Mouse (Mus musculus): ENCODE results near the gene Ptprs. TPM values are rescaled to one million over a fixed set of nuclear protein-coding genes. Genes with fewer than 3 reads are reported as not detected.
A peak's percentile ranks its signal among the peaks of the same experiment; 100 is the strongest.

The Ptprs gene
- polyA plus RNA-seq, 1 experiment from 2014 or later: 115 TPM

DNA sequence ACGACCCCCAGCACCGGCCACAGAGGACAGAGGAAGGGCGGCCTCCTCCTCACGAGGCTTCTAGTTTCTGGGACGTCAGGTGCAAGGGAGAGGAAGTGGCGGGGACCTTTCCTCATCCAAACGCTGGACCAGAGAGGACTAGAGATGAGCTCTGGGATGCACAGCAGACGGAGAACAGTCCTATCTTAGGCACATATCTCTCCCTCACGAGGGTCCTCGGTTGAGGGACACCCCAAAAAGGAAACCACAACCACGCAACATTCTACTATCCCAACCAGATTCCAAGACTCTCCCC lies 2.7 kb downstream of the Ptprs start:
- Histone ChIP-seq H3K27ac (ENCODE audit: low read depth, low read length) (no peak overlapping the region), H3K4me1 (ENCODE audit: control insufficient read depth, insufficient read depth, low read length) (peaks cover 61% of the 10 kb centered on the region), H3K9me3 (ENCODE audit: control insufficient read depth, low read length) (peaks cover 3% of the 10 kb centered on the region; the same call in 1 of the 2 replicates), H3K27me3 (ENCODE audit: control insufficient read depth, insufficient read depth, low read length) (peaks cover 10% of the 10 kb centered on the region), H3K4me2 (replicated peaks; ENCODE audit: low read depth, low read length) (peak overlapping the region; percentile 100), H3K36me3 (ENCODE audit: control insufficient read depth, insufficient read depth, low read length) (no peaks in the 10 kb centered on the region), H3K4me3 (ENCODE audit: low read length) (peak overlapping the region; percentile 80), H3K9ac (ENCODE audit: low read depth, low read length) (peak overlapping the region; percentile 87)
- no peak for ATAC-seq (ENCODE audit: low FRiP score, low TSS enrichment)
- WGBS: 4% methylated on average over 11 of the region's 11 CpGs

DNA sequence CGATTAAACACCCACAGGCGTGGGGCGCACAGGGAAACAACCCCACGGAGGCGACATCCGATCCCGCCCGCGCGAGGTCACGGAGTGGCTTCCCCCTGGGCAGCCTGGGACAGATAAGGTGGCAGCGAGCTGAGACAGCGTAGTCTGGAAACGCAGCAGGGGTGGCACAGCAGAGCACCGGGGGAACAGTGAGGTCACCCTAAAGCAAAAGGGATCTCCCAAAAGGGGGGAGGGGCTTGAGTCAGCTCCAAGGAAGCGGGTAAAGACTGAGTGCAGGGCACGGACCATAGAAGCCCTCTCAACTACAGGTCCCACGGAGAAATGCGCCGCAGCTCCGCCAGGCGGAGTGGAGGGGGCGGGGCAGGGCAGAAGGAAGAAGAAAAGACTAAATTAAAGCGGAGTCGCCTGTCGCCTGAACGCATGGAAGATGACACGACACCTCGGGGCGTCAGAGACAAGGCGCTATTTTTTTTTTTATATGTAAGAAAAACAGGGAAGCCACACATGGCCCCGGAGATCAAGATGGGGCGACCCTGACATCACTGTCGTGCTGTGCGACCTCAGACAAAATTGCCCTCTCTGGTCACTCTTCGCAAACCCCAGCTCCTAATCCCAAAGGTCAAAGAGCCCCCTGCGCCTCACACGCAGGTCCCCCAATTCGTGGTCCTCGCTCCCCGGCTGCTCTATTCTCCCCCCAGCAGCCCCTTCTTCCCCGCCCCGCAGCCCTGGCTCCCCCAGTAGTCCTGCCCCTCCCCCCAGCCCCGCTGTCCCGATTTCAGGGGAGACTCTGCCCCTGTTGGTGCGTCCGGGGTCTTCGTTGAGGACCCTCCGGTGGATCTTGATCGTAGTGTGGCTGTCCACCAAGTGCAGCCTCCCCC lies 3.3 kb downstream of the Ptprs start:
- Histone ChIP-seq H3K27ac (ENCODE audit: low read depth, low read length) (no peak overlapping the region), H3K4me3 (ENCODE audit: low read length) (peak overlapping the region; percentile 80), H3K36me3 (ENCODE audit: control insufficient read depth, insufficient read depth, low read length) (no peaks in the 10 kb centered on the region), H3K4me2 (replicated peaks; ENCODE audit: low read depth, low read length) (peak overlapping the region; percentile 100), H3K4me1 (ENCODE audit: control insufficient read depth, insufficient read depth, low read length) (peaks cover 67% of the 10 kb centered on the region), H3K9me3 (ENCODE audit: control insufficient read depth, low read length) (peaks cover 3% of the 10 kb centered on the region; the same call in 1 of the 2 replicates), H3K9ac (ENCODE audit: low read depth, low read length) (peak overlapping the region; percentile 87), H3K27me3 (ENCODE audit: control insufficient read depth, insufficient read depth, low read length) (peaks cover 10% of the 10 kb centered on the region)
- ATAC-seq (ENCODE audit: low FRiP score, low TSS enrichment): 0 out of 2 replicates have a peak, but pooled peaks have one; percentile 2
- 2% methylated on average over 50 of the region's 50 CpGs for WGBS

DNA sequence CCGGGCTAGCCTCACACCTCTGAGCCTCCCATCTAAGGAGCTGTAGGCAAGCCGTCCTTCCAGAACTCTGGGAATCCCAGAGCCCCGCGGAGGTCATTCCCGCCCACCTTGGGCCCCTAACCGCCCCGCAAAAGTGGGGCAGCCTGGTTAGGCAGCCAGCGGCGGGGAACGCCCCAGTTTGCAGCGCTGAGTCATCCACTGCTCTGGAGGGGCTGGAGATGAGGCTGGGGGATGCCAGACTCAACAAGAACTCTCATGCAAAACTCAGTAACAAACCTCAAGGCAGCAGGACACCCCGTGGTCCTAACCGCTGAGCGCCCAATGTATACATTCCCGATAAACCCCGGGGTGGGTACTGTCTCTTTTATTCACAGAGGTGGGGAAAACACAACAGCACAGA lies 4.2 kb downstream of the Ptprs start:
- Histone ChIP-seq H3K4me3 (ENCODE audit: low read length) (peak overlapping the region; percentile 80; the same call in 1 of the 2 replicates), H3K36me3 (ENCODE audit: control insufficient read depth, insufficient read depth, low read length) (no peaks in the 10 kb centered on the region), H3K27ac (ENCODE audit: low read depth, low read length) (0 out of 2 replicates have a peak overlapping the region, but pooled peaks have one; percentile 37), H3K9ac (ENCODE audit: low read depth, low read length) (no peak overlapping the region), H3K27me3 (ENCODE audit: control insufficient read depth, insufficient read depth, low read length) (peaks cover 10% of the 10 kb centered on the region), H3K4me2 (replicated peaks; ENCODE audit: low read depth, low read length) (peak overlapping the region; percentile 100), H3K9me3 (ENCODE audit: control insufficient read depth, low read length) (no peaks in the 10 kb centered on the region; the same call in 1 of the 2 replicates), H3K4me1 (ENCODE audit: control insufficient read depth, insufficient read depth, low read length) (peaks cover 75% of the 10 kb centered on the region)
- 12% methylated on average over 16 of the region's 16 CpGs for WGBS
- ATAC-seq (ENCODE audit: low FRiP score, low TSS enrichment): no peak

DNA sequence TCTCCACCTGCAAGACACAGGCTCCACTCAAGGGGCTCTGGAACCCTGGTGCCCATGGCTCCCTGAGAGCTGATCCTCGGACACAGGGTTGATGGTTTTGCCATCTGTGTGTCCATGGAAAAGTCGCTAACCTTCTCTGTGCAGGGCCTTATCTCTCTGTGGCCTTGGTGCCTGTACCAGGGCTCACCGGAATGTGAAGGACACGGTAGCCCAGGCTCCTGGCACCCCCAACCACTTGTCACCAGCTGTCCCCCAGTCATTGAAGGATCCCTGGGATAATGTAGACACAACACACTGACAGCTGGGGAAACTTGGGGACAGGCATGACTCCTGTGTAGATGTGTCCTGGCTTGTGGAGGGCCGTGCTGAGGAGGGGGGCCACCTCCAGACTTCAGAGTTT lies 5.1 kb downstream of the Ptprs start:
- no peaks in the 10 kb centered on the region for H3K9me3 ChIP-seq (ENCODE audit: control insufficient read depth, low read length)
- peaks cover 77% of the 10 kb centered on the region for H3K4me1 ChIP-seq (ENCODE audit: control insufficient read depth, insufficient read depth, low read length)
- H3K27ac ChIP-seq (ENCODE audit: low read depth, low read length): no peak overlapping the region
- no peak overlapping the region for H3K4me3 ChIP-seq (ENCODE audit: low read length)
- peaks cover 10% of the 10 kb centered on the region for H3K27me3 ChIP-seq (ENCODE audit: control insufficient read depth, insufficient read depth, low read length)
- no peaks in the 10 kb centered on the region for H3K36me3 ChIP-seq (ENCODE audit: control insufficient read depth, insufficient read depth, low read length)
- no peak for ATAC-seq (ENCODE audit: low FRiP score, low TSS enrichment)
- no peak overlapping the region for H3K4me2 ChIP-seq (replicated peaks; ENCODE audit: low read depth, low read length)
- no peak overlapping the region for H3K9ac ChIP-seq (ENCODE audit: low read depth, low read length)
- WGBS: 82% methylated on average over 5 of the region's 5 CpGs

DNA sequence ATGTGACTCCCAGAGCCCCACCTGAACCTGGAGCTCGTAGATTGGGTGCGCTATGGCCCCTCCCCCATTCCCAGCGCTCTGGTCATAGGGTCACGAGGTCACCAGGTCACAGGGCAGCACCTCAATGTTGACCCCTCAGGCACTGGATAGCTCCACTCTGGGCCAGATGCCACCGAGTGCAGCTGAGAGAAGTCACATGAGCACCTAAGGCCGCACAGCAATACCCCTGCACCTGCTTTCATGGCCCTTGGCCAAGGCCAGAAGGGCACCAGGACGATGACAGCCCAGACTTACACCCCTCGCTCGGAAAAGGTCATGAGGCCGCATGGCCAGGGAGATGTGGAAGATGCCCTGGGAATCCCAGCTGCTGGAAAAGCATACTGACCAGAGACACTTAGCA lies 5.7 kb downstream of the Ptprs start:
- H3K4me1 ChIP-seq (ENCODE audit: control insufficient read depth, insufficient read depth, low read length): peaks cover 77% of the 10 kb centered on the region
- 11% methylated on average over 10 of the region's 10 CpGs for WGBS
- H3K4me2 ChIP-seq (replicated peaks; ENCODE audit: low read depth, low read length): peak overlapping the region; percentile 59
- no peaks in the 10 kb centered on the region for H3K36me3 ChIP-seq (ENCODE audit: control insufficient read depth, insufficient read depth, low read length)
- ATAC-seq (ENCODE audit: low FRiP score, low TSS enrichment): no peak; the same call in 1 of the 2 replicates
- peaks cover 10% of the 10 kb centered on the region for H3K27me3 ChIP-seq (ENCODE audit: control insufficient read depth, insufficient read depth, low read length)
- H3K4me3 ChIP-seq (ENCODE audit: low read length): peak overlapping the region; percentile 32
- no peaks in the 10 kb centered on the region for H3K9me3 ChIP-seq (ENCODE audit: control insufficient read depth, low read length)
- H3K9ac ChIP-seq (ENCODE audit: low read depth, low read length): peak overlapping the region; percentile 45; the same call in 1 of the 2 replicates
- H3K27ac ChIP-seq (ENCODE audit: low read depth, low read length): peak overlapping the region; percentile 65; the same call in 1 of the 2 replicates

DNA sequence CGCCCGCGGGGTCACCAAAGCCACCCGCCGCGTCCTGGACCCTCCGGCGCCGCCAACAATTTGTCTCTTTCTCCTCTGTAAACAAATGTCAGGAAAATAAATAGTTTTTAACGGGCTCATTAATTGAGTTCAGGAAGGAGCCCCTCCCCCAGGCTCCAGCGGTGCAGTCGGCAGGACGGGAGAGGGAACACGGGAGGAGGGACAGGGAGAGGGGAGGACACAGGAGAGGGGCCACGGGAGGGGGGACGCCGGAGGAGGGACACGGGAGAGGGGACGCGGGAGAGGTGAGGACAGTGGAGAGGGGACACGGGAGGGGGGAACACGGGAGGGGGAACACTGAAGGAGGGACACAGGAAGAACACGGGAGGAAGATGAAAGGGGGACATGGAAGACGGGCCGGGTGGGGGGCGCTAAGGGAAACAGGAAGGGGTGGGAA lies 6.3 kb downstream of the Ptprs start:
- 1% methylated on average over 26 of the region's 26 CpGs for WGBS
- peak overlapping the region; percentile 65 for H3K27ac ChIP-seq (ENCODE audit: low read depth, low read length)
- H3K9me3 ChIP-seq (ENCODE audit: control insufficient read depth, low read length): no peaks in the 10 kb centered on the region
- peak; percentile 17 for ATAC-seq (ENCODE audit: low FRiP score, low TSS enrichment)
- H3K27me3 ChIP-seq (ENCODE audit: control insufficient read depth, insufficient read depth, low read length): peaks cover 6% of the 10 kb centered on the region
- H3K4me3 ChIP-seq (ENCODE audit: low read length): peak overlapping the region; percentile 32
- H3K4me2 ChIP-seq (replicated peaks; ENCODE audit: low read depth, low read length): peak overlapping the region; percentile 59
- H3K4me1 ChIP-seq (ENCODE audit: control insufficient read depth, insufficient read depth, low read length): peaks cover 73% of the 10 kb centered on the region
- peak overlapping the region; percentile 45 for H3K9ac ChIP-seq (ENCODE audit: low read depth, low read length)
- H3K36me3 ChIP-seq (ENCODE audit: control insufficient read depth, insufficient read depth, low read length): no peaks in the 10 kb centered on the region

DNA sequence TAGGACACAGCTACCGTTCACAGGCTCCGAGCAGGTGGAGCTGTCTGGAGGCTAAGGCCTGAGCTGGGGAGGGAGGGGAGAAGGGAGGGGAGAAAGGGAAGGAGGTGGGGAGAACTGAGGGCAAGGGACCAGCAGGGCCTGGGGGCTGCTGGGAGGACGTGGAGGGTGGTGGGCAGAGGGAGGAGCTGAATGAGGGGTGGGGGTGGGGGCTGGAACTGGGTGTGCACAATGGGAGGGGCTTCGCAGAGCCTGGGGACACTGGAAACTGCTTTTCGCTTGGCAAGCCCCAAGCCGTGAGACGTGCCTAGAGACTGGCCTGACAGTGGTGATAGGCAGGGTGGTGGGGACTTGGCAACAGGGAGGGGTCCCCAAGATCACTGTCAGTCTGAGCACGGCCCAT lies 7.0 kb downstream of the Ptprs start:
- H3K4me2 ChIP-seq (replicated peaks; ENCODE audit: low read depth, low read length): peak overlapping the region; percentile 59
- peaks cover 5% of the 10 kb centered on the region for H3K27me3 ChIP-seq (ENCODE audit: control insufficient read depth, insufficient read depth, low read length)
- H3K4me3 ChIP-seq (ENCODE audit: low read length): peak overlapping the region; percentile 32; the same call in 1 of the 2 replicates
- peak; percentile 20; the same call in 1 of the 2 replicates for ATAC-seq (ENCODE audit: low FRiP score, low TSS enrichment)
- H3K27ac ChIP-seq (ENCODE audit: low read depth, low read length): peak overlapping the region; percentile 65; the same call in 1 of the 2 replicates
- no peaks in the 10 kb centered on the region for H3K36me3 ChIP-seq (ENCODE audit: control insufficient read depth, insufficient read depth, low read length)
- H3K4me1 ChIP-seq (ENCODE audit: control insufficient read depth, insufficient read depth, low read length): peaks cover 66% of the 10 kb centered on the region
- 18% methylated on average over 8 of the region's 8 CpGs for WGBS
- H3K9ac ChIP-seq (ENCODE audit: low read depth, low read length): no peak overlapping the region
- no peaks in the 10 kb centered on the region for H3K9me3 ChIP-seq (ENCODE audit: control insufficient read depth, low read length)

DNA sequence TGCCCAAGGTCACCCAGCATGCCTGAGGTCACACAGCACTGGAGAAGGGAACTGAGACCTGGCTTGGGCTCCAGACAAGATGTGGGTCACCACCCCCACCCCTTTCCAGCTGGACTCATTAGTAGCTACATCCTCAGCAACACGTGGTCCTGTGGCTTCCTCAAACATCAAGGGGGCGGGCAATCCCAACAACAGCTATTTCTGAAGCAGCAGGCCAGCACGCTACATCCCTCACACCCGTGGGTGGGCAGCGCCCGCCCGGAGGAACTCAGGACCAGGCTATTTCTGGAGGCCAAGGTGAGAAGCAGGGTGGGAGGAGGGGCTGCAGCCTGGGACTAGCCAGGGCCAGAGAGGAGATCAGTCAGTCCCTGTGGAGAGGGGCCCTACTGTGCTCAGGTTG lies 7.4 kb downstream of the Ptprs start:
- no peaks in the 10 kb centered on the region for H3K36me3 ChIP-seq (ENCODE audit: control insufficient read depth, insufficient read depth, low read length)
- 39% methylated on average over 7 of the region's 7 CpGs for WGBS
- H3K27ac ChIP-seq (ENCODE audit: low read depth, low read length): peak overlapping the region; percentile 65; the same call in 1 of the 2 replicates
- 0 out of 2 replicates have a peak, but pooled peaks have one; percentile 20 for ATAC-seq (ENCODE audit: low FRiP score, low TSS enrichment)
- H3K4me3 ChIP-seq (ENCODE audit: low read length): no peak overlapping the region
- peaks cover 64% of the 10 kb centered on the region for H3K4me1 ChIP-seq (ENCODE audit: control insufficient read depth, insufficient read depth, low read length)
- H3K27me3 ChIP-seq (ENCODE audit: control insufficient read depth, insufficient read depth, low read length): peaks cover under 1% of the 10 kb centered on the region
- no peak overlapping the region for H3K4me2 ChIP-seq (replicated peaks; ENCODE audit: low read depth, low read length)
- H3K9me3 ChIP-seq (ENCODE audit: control insufficient read depth, low read length): no peaks in the 10 kb centered on the region
- no peak overlapping the region for H3K9ac ChIP-seq (ENCODE audit: low read depth, low read length)

DNA sequence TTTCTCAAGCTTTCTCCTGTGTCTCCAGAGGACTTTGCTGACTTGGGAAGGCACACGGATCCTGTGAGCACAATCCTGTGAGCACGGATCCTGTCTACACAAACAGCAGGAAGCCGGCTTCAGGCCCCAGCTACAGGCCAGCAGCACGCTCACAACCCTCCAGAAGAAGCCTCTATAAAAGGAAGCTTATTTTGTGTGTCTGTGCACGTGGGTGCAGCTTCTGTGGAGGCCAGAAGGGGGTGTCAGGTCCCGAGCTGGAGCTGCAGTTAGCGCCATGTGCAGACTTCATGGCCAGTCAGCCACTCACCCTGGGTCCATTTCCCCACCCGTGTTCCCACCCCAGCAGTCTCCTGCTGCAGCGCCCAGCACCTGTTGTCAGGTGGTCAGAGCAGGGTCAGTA lies 7.9 kb downstream of the Ptprs start:
- H3K4me1 ChIP-seq (ENCODE audit: control insufficient read depth, insufficient read depth, low read length): peaks cover 64% of the 10 kb centered on the region
- H3K4me2 ChIP-seq (replicated peaks; ENCODE audit: low read depth, low read length): no peak overlapping the region
- no peak overlapping the region for H3K9ac ChIP-seq (ENCODE audit: low read depth, low read length)
- H3K27ac ChIP-seq (ENCODE audit: low read depth, low read length): peak overlapping the region; percentile 1; the same call in 1 of the 2 replicates
- no peaks in the 10 kb centered on the region for H3K36me3 ChIP-seq (ENCODE audit: control insufficient read depth, insufficient read depth, low read length)
- no peak overlapping the region for H3K4me3 ChIP-seq (ENCODE audit: low read length)
- H3K9me3 ChIP-seq (ENCODE audit: control insufficient read depth, low read length): no peaks in the 10 kb centered on the region
- no peaks in the 10 kb centered on the region; the same call in 1 of the 2 replicates for H3K27me3 ChIP-seq (ENCODE audit: control insufficient read depth, insufficient read depth, low read length)
- WGBS: 93% methylated on average over 9 of the region's 9 CpGs
- no peak for ATAC-seq (ENCODE audit: low FRiP score, low TSS enrichment)

All from kidney, embryonic 14.5 days (tissue).